Mouse (Mus musculus): ENCODE measurements around the gene Crhr2.

The Crhr2 gene

DNA sequence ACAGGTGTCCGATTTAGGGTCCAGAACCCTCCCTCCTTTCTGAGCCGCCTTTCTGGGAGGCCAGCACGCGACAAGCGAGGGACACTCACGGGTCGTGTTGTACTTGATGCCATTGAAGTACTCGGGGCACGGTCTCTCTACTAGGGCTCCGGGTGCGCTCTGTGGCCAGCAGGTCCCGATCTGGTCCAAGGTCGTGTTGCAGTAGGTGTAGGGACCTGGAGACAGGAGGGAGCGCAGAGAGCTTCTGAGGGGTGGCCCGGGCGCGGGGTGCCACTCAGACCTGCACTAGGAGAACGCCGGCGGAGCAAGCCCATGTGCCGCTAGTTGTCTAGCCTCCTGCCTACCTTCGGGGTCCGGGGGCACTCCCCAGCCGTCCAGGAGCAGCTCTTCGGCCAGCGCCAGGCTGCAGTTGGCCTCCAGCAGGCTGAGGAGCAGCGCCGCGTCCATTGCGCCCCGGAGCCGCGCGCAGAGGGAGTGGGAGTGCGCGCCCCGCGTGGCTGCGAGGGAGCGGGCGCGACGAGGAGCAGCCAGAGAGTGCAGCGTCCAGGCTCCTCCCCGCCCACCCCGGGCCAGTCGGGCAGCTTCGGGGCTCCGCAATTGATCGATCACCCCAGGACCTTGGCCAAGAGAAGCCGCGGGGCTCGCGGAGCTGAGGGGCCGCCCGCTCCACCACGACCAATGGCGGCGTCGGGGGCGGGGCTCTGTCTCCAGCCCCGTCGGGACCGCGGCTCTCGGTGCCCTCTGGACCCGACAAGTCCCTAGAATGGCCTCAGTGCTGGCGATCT lies 15.3 kb downstream of the Crhr2 start:
- DNase-seq, result peak; percentile 30

DNA sequence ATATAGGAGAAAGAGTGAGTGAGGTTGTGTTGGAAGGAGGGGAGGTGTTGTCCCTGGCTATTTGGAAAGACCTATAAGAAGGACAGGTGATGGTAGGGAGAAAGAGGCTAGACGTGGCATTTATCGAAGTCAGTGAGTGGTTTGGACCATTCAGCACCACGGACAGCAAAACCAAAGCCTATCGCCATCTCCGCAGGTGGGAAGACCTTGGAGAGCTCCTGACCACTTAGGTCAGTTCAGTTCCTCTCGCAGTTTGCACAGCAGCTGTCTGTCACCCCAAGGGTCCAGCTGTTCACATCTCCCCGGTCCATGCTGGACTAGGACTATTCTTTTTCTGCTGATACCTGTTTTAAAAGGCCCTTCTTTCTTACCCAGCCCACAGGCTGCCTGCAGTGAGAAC lies 24.5 kb downstream of the Crhr2 start:
- DNase-seq, result peak; percentile 52

DNA sequence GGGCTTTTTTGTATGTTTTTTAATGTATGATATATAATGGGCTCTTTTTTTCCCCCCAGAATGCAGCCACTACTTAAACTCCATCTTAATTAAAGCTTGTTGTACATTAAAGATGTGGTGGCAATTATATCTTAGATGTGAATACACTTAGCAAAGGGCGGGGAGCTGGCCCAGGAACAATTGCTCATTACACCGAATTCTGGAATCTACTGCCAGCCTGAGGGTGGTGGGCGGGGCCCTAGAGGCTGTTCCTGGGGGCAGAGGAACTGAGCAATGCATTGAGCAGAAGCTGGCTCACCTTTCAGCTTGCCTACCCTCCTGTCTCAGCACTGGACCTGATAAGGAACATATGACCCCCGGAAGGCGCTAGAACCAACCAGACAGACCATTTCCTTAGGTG lies 34.2 kb downstream of the Crhr2 start:
- no peak for DNase-seq

DNA sequence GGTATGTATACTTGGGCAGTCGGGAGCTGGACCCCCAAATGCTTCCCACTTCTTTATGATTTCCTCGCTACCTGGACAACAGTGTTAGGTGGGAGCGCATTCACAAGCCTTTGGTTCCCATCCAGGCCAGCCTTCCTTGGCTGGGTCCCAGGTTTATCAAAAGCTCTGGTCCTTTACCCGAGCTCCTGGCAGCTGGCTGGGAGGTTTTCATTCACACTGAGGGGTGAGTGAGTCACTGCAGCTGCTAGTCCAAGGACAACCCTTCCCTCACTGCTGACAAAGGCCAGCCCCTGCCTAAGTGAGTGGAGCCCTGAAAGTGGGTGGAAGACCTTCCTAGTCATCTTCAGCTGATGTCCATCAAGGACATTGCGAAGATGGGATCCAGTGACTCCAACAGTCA lies 34.8 kb downstream of the Crhr2 start:
- DNase-seq, result no peak

DNA sequence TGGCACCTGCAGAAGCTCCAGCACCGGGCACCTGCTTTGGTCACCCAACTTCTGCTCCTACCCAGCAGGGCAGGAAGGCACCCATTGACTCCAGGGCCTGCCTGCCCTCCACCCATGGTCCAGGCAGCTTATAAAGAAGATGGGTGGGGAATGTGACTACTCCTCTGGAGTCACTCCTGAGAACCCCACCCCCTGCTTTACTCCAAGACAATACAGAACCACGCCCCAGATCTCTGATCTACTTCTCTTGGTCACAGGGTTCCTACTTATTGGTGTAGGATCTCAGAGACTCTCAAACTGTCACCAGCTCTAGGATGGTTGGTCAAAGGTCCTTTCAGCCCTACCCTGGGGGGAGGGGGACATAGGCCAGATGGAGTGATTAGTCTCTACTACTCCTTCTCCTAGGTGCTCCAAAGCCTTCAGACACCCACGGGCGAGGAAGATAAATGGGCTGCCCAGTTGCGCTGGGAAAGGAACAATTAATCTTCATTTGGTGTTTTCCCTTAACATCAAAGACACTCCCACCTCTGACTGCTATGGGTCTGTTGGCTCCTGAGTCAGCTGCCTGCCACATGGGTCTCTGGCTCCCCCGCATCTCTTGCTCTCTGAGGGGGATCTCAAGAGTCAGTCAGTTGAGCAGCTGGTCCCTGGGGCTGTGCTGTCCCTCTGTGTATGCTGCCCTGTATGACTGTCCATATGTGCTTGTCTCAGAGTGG lies 39.2 kb downstream of the Crhr2 start:
- DNase-seq, result no peak

DNA sequence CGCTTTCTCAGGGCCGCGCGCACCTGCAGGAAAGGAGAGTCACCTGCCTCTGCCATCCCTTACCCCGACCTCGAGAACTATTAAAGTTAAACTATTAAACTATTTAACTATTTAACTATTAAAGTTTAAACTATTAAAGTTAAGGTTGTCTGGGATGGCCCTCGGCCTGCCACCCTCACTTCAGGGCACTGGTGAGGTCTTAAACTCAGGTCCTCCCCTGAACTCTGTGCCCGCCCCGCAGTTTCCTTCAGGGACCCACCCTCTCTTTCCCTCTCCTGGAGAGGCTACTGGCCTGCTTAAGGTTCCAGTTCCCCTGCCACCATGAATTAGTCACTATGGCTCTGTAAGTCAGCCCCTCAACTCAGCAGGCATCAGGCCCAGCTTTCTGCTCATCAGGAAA lies 41.4 kb downstream of the Crhr2 start:
- DNase-seq, result no peak

DNA sequence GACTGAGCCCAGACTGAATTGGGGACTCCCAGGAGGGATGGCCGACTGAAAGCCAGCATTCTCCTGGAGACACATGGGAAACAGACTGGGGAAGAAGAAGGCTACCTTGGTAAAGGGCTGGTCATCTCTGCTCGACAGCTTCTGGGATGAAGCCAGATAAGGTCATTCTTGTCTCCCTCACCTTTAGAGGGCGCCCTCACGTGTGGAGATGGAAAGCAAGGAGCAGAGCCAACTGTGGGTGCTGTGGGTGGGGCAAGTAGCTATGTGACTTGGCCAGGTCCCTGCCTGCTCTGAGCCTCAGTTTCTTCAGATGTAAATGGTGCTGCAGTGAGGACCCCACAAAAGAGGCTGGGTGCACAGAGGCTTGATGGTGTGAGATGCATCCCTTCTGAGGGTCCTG lies 42.2 kb downstream of the Crhr2 start:
- no peak for DNase-seq

DNA sequence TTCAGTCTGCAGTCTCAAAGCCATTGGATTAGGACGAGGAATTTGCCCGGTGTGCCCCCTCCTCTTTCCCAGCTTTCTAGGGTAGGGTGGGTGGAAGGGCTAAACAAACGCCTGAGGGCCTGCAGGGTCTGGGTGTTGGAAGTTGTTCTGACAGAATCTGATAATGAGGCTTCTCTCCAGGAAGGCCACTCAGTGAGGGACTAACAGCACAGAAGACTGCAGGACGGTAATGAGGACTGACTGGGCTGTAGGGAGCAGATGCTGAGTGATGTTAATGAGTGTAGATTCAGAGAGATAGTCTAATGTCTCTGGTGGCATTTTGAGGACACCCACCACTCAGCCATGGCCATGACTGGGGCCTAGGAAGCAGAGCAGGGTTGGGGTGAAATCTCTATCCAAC lies 45.5 kb downstream of the Crhr2 start:
- DNase-seq, result no peak

DNA sequence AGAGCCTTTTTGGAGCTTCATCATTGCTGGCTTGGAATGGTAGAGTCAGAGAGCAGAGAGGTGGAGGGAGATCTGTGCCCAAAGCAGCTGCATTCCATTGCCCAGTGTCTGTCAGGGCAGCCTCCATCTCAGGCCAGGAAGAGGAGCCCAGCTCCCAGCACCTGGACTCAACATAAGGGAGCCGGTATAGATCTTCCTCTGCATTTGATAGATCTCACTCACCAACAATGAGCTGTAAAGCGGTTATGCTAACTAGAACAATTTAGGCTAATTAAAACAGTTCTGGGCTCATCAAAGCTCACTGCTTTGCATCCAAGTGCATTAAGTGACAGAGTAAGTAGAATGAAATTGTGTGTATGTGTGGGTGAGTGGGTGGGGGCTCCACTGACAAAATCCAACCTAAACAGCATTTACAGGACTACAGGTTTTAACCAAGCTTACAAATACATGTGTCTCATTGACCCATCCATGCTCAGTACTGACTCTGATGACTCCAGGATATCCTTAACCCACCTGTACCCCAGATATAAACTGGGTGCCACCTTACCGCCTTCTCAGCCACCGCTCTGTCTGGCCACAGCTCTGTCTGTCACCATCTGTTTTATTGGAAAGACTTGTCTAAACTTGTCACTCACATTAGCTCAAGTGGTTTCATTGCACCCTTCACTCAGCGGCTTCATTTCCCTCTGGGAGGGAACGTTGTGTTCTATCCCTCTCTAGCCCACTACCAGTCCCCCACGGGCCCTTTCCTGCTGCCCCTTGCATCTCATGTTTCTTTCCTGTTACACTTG lies 50.4 kb downstream of the Crhr2 start:
- DNase-seq, result no peak

DNA sequence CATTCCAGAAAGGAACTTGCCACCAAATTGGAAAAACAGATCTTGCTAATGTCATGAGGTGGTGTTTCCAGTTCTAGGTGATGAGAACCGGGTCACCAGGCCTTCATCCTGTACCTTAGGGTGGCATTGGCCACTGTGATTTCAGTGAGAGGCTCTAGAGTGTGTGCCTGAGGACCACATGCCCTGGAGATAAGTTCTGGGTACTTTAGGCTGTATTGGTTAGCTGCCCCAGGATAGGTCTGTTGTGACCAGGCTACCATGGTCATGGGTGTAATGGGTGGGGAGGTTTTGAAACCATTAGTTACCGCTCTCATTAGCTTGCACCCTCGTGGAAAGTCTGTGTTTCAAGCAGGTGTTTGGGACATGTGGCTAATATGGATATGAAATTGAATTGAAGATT lies 51.4 kb downstream of the Crhr2 start:
- DNase-seq, result no peak

DNA sequence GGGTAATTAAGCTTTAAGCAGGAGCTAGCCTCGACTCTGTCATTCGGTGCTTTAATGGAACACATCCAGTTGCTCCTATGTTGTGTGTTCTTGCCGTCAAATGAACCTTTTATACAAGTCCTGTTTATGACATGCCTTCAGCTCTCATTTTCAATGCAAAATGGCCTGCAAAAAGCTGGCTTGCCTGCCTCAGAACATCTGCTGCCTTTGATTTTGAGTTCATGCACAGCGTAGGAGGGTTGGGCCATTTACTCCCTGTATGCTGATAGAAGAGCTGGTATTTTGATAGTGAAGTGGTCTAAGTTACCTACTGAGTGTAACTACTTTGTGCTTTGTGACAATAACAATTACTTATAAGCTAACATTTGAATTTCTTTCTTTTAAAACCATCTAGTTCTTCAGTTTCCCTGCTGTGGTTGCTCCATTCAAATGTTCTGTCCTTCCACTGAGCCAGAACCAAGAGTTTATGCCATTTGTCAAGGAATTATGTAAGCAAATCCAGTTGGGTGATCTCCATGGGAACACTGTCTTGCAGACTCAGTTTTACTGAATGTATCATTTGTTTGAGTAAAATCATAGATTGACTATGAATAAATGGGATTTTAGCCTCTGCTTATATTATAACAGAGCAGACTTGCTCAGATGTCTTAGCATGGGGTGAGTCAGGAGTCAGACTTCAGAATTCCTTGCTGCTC lies 56.1 kb downstream of the Crhr2 start:
- no peak for DNase-seq

DNA sequence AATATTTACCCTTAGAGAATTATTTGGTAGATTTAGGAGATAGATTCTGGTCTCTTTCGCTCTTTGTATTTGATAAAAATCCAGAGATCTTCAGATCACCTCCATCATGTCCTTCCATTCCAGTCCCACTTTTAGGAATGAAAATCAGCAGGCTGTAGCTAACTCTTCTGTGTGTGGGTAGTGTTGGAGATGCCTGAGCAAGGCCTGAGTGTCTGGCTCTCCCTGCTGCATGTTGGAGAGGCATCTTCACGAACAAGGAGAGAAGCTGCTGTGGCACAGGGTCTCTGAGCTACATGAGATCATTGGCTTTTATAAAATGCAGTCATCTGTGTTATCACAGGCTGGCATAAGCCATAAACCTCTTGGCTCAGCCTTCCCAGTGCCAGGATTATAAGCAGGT lies 66.9 kb downstream of the Crhr2 start:
- DNase-seq, result no peak

DNA sequence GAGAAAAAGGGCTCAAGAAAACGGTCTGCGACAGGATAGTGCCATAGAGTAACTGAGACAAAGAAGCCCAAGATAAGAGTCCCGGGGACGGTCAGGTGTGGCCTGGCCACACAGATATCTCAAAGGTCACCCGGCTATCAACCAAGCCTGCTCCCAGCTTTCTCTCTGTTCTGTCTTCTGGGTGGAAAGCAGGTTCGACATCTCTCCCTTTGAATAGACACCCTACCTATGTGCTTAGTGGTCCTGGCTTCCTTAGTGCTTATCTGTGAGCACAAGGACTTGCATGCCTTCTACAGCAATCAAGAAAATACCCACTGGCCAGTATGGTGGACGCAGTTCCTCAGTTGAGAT lies 68.4 kb downstream of the Crhr2 start:
- DNase-seq, result no peak

DNA sequence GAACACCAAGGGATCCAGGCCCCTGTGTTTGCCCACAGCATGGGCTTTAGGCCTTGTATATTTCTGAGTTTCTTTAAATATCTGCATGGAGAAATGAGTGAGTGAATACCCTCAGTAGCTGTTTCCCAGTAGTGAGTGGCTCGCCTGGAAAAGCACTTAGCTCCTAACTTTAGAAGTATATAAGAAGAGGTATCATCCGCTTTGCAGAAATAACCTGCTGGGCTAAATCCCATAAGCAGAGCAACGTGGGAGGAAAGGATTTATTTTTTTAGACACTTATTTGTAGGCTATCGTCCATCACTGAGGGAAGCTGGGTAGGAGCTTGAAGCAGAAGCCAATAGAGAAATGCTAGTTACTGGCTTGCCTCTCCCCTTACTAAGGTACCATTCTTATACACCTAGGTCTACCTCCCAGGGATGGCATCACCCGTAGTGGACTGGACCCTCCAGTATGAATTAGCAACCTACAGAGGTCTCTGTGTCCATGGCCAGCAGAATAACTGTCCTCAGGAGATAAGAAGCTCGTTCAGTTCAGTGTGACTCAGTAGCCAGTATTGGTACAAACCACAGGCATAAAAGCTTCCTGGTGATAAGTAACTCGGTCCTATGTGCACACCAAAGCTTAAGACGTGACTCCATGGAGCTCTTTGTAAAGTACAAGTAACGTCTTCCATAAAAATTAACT lies 68.9 kb downstream of the Crhr2 start:
- no peak for DNase-seq

DNA sequence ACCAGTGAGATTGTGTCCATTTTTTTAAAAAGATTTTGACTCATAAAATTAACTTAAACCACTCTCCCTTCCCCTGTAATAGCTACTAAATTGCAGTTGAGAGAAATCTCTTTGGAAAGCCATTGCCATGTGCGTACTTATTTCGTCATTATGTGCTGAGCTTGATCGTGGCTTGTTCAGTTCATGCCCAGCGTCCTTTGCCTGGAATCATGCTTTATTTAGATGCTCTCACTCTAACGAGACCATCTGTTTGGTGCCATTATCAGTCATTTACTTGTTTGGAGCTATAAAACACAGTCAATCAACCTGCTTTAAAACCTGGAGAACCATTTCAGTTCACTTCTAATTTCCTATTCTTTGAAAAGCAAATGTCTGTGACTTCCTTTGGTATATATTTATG lies 70.6 kb downstream of the Crhr2 start:
- DNase-seq, result no peak

DNA sequence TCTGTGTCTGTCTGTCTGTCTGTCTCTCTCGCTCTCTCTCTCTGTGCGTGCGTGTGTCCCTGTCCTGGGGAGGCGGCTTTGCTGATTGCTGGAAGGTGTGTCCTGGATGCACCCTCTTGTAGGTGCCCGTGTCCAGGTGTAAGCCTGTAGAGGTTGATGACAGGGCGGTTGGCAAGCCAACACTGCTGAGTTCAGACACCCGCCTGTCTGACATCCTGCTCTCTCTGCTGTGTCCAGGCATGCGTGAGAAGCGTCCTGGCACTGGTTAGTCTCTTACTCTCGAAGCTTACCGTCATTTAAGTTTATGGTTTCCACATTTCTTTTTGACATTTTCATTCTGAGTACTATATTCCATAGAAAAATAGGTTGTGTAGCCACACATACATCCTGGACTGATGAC lies 71.5 kb downstream of the Crhr2 start:
- no peak for DNase-seq

DNA sequence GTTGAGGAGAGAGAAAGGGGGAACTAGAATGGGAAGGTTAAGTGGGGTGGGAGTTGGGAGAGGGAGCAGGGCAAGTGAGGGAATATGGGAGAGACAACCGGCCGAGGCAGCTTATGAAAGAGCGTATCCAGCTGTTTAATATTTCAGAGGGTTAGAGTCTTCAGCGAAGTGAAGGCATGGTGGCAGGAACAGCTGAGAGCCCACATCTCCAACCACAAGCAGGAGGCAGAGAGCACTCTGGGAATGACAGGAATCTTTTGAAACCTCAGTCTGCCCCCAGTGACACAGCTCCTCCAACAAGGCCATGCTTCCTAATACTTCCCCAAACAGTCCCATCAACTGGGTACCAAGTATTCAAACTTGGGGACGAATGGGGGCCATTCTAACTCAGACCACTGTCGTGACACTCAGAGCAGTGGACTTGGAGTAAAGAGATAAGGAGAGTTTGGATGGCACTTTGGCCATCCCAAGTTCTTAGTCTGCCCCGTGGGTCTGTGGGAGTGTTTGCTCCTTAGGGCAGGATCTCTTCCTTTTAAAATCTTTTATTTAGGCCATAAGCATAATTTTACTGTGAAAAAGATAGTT lies 72.5 kb downstream of the Crhr2 start:
- DNase-seq, result no peak

DNA sequence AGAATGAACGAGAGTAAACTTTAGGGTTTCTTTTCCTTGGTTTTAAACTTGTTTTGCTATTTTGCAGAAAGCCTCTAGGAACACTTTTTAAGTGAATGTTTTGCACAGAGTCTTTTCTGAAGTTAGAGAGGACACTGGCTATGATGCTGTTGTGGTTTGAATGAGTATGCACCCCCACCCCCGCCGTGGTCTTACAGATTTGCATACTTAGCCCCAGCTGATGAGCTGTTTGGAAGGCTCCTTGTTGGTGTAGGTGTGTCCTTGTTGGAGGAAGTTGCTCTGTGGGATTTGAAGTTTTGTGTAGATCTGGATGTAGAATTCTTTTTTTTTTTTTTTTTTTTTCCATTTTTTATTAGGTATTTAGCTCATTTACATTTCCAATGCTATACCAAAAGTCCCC lies 75.4 kb downstream of the Crhr2 start:
- no peak for DNase-seq

DNA sequence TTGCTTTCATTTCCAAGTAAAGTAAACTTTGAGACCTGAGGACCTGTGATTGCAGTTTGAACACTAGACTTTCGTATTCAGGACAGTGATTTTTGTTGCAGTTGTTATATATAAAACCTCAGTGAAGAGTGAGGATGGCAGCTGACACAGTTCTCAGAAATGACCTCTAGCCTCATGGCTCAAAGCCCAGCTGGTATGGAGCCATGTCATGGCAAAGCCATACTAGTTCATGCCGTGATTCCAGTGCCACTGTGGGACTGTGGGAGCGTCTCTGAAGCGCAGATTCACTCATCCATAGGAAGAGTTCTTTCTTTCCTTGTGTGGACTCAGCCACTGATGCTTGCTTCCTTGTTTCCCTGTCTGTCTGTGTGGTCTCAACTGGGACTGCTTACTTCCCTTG lies 78.3 kb downstream of the Crhr2 start:
- DNase-seq, result no peak

DNA sequence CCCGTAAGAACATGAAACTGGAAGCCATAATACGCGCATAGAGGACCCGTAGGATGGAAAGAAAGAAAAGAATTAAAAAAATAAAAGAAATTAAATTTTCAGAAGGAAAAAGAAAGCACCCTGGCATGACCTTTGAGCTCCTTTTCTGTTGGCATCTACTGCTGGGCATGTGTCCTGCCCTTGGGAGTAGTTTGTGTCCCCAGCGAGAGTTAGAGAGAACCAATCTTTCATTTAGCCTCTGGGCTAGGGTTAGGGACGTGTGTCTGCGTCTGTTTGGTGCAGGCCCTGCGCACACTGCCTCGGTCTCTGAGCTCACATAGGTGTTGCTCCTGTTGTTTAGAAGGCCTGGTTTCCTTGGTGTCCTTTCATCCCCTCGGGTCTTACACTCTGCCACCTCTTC lies 83.6 kb downstream of the Crhr2 start:
- DNase-seq, result no peak

DNA sequence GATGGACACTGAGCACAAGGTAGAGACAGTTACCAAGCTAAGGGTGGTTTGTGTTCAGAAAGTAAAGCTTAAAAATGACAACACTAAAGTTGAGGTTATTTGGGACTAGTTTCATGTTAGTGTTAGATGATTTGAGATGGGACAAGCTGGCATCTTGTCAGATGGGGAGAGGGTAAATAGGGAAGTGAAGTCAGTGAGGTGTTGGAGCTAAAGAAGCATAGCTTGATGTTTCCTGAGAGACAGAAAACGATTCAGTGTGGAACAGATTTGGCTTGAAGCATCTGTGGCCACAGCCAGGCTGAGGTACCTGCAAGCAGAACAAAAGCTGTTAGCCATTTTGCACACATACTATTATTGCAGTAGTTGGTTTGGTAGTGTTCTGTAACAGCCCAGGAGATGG lies 87.5 kb downstream of the Crhr2 start:
- no peak for DNase-seq

DNA sequence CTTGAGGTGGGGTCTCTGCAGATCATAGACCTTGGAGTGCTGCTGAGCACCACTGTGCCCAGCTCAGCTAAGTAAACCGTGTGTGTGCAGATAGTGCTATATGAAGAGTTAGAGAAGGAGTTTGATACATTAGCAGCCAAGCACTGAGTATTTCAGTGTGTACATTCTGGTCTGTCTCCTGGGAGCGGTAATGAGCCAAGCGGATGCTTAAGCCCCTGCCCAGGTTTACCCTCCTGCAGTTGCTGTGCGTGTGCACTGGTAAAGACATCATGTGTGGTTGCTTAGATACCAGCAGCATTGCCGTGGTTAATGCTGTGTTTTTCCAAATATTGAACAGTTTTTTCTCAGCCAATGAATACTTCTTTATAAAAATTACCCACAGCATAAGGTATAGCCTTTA lies 88.3 kb downstream of the Crhr2 start:
- no peak for DNase-seq

Measured in kidney, postnatal 14 days (tissue).